Mouse (Mus musculus) stomach, embryonic 15.5 days (tissue): ENCODE results near the gene Snx4. TPM values are rescaled to one million over a fixed set of nuclear protein-coding genes. Genes with fewer than 3 reads are reported as not detected.

Source experiments
- ATAC-seq: fragments of 200-750 bp; cut with Nextera tagmentation; 2 replicates; pipeline ENCODE4 v1.8.0; 2017; ENCODE audit warnings: low read depth, moderate number of reproducible peaks, moderate TSS enrichment; ENCODE audit not compliant: insufficient read depth, low FRiP score
- H3K27ac ChIP-seq: fragments of 300-500 bp; sonication (generic); 2 replicates; pipeline ENCODE4 v1.5.1; 2015; ENCODE audit warnings: mild to moderate bottlenecking, inconsistent platforms
- H3K27me3 ChIP-seq: fragments of 300-500 bp; sonication (generic); replicated peaks from 2 replicates; pipeline ENCODE4 v1.6.1; 2015; ENCODE audit warnings: inconsistent platforms
- H3K36me3 ChIP-seq: fragments of 300-500 bp; sonication (generic); 2 replicates; pipeline ENCODE4 v1.6.1; 2015; ENCODE audit warnings: inconsistent platforms
- H3K4me1 ChIP-seq: fragments of 300-500 bp; sonication (generic); 2 replicates; pipeline ENCODE4 v1.6.1; 2015; ENCODE audit warnings: inconsistent platforms
- H3K4me2 ChIP-seq: fragments of 300-500 bp; sonication (generic); 2 replicates; pipeline ENCODE4 v1.6.1; 2015; ENCODE audit warnings: mild to moderate bottlenecking, inconsistent platforms
- H3K4me3 ChIP-seq: fragments of 300-500 bp; sonication (generic); replicated peaks from 2 replicates; pipeline ENCODE4 v1.5.1; 2015; ENCODE audit warnings: inconsistent platforms
- H3K9ac ChIP-seq: fragments of 300-500 bp; sonication (generic); 2 replicates; pipeline ENCODE4 v1.6.1; 2015; ENCODE audit warnings: inconsistent platforms
- H3K9me3 ChIP-seq: fragments of 300-500 bp; sonication (generic); 2 replicates; pipeline ENCODE4 v1.6.1; 2016; ENCODE audit warnings: inconsistent platforms
- WGBS: fragments of 180-500 bp; shearing (Covaris S2); methylation state at CpG from one replicate; pipeline ENCODE4 v1.1.7; 2015; 5-methylcytosine and 5-hydroxymethylcytosine counted together
- polyA plus RNA-seq: library from polyadenylated mRNA; unstranded; fragments of >200 nt; fragmentation: Nextera tagmentation; extraction: Ambion mirVana; gene quantifications from 2 replicates; pipeline ENCODE4 v1.2.1, GENCODE M21; 2015

Snx4 gene
- polyA plus RNA-seq, 1 experiment from 2014 or later: 78.5 TPM

- H3K9ac ChIP-seq: no peak overlapping the region
- H3K27me3 ChIP-seq: no peaks in the 10 kb centered on the region
- peaks cover 18% of the 10 kb centered on the region for H3K36me3 ChIP-seq
- no peak overlapping the region for H3K4me2 ChIP-seq
- H3K27ac ChIP-seq: no peak overlapping the region
- no peak for ATAC-seq
- no peaks in the 10 kb centered on the region for H3K9me3 ChIP-seq
- WGBS: 93% methylated on average over 1 of the region's 1 CpGs
- H3K4me1 ChIP-seq: no peaks in the 10 kb centered on the region
- H3K4me3 ChIP-seq: no peak overlapping the region
These were observed 31.8 kb downstream of the Snx4 start for GRCm38 (mm10) chr16:33283079-33283478.

GRCm38 (mm10) chr16:33288536-33288935, 37.3 kb downstream of the Snx4 start:
- Histone ChIP-seq H3K9ac (no peak overlapping the region), H3K4me1 (no peaks in the 10 kb centered on the region), H3K27me3 (no peaks in the 10 kb centered on the region), H3K4me2 (no peak overlapping the region), H3K9me3 (no peaks in the 10 kb centered on the region), H3K4me3 (no peak overlapping the region), H3K27ac (no peak overlapping the region), H3K36me3 (peaks cover 56% of the 10 kb centered on the region)
- WGBS: 78% methylated on average over 9 of the region's 9 CpGs
- ATAC-seq: no peak

- 84% methylated on average over 7 of the region's 7 CpGs for WGBS
- Histone ChIP-seq H3K4me1 (no peaks in the 10 kb centered on the region), H3K4me2 (no peak overlapping the region), H3K9ac (no peak overlapping the region), H3K9me3 (no peaks in the 10 kb centered on the region), H3K27ac (no peak overlapping the region), H3K4me3 (no peak overlapping the region), H3K27me3 (no peaks in the 10 kb centered on the region), H3K36me3 (peaks cover 68% of the 10 kb centered on the region)
- no peak for ATAC-seq
These were observed 38.7 kb downstream of the Snx4 start for GRCm38 (mm10) chr16:33289981-33290380.

GRCm38 (mm10) chr16:33292241-33292640, 41.0 kb downstream of the Snx4 start:
- Histone ChIP-seq H3K36me3 (peaks cover 69% of the 10 kb centered on the region), H3K27ac (no peak overlapping the region), H3K27me3 (no peaks in the 10 kb centered on the region), H3K9me3 (no peaks in the 10 kb centered on the region), H3K9ac (no peak overlapping the region), H3K4me3 (no peak overlapping the region), H3K4me2 (no peak overlapping the region), H3K4me1 (no peaks in the 10 kb centered on the region)
- WGBS: 97% methylated on average over 7 of the region's 7 CpGs
- no peak for ATAC-seq

- Histone ChIP-seq H3K9ac (no peak overlapping the region), H3K27ac (no peak overlapping the region), H3K4me2 (no peak overlapping the region), H3K4me3 (no peak overlapping the region), H3K27me3 (no peaks in the 10 kb centered on the region), H3K9me3 (no peaks in the 10 kb centered on the region), H3K4me1 (no peaks in the 10 kb centered on the region), H3K36me3 (peaks cover 63% of the 10 kb centered on the region)
- 95% methylated on average over 7 of the region's 7 CpGs for WGBS
- ATAC-seq: no peak
These were observed 43.4 kb downstream of the Snx4 start for GRCm38 (mm10) chr16:33294681-33295080.

GRCm38 (mm10) chr16:33295321-33295720, 44.1 kb downstream of the Snx4 start:
- Histone ChIP-seq H3K27me3 (no peaks in the 10 kb centered on the region), H3K9me3 (no peaks in the 10 kb centered on the region), H3K4me1 (no peaks in the 10 kb centered on the region), H3K27ac (no peak overlapping the region), H3K9ac (no peak overlapping the region), H3K4me3 (no peak overlapping the region), H3K36me3 (peaks cover 60% of the 10 kb centered on the region), H3K4me2 (no peak overlapping the region)
- no peak for ATAC-seq
- 92% methylated on average over 9 of the region's 9 CpGs for WGBS

GRCm38 (mm10) chr16:33297493-33297892, 46.3 kb downstream of the Snx4 start:
- ATAC-seq: no peak
- Histone ChIP-seq H3K36me3 (peaks cover 42% of the 10 kb centered on the region), H3K4me1 (no peaks in the 10 kb centered on the region)

GRCm38 (mm10) chr16:33306633-33307070, 55.4 kb downstream of the Snx4 start:
- Histone ChIP-seq H3K27me3 (no peaks in the 10 kb centered on the region), H3K36me3 (no peaks in the 10 kb centered on the region), H3K9ac (no peak overlapping the region), H3K4me2 (peak overlapping the region; percentile 4; the same call in 1 of the 2 replicates), H3K9me3 (no peaks in the 10 kb centered on the region), H3K27ac (no peak overlapping the region), H3K4me3 (no peak overlapping the region), H3K4me1 (no peaks in the 10 kb centered on the region)
- no peak for ATAC-seq
- 8% methylated on average over 4 of the region's 4 CpGs for WGBS

More at GRCm38 (mm10) chr16:33297493-33297892, 46.3 kb downstream of the Snx4 start:
- Histone ChIP-seq H3K9ac (no peak overlapping the region), H3K27ac (no peak overlapping the region), H3K9me3 (no peaks in the 10 kb centered on the region), H3K27me3 (no peaks in the 10 kb centered on the region), H3K4me3 (no peak overlapping the region), H3K4me2 (no peak overlapping the region)
- WGBS: 94% methylated on average over 1 of the region's 1 CpGs

GRCm38 (mm10) chr16:33307761-33308160, 56.5 kb downstream of the Snx4 start:
- H3K4me2 ChIP-seq: no peak overlapping the region
- ATAC-seq: no peak
- no peak overlapping the region for H3K4me3 ChIP-seq
- H3K36me3 ChIP-seq: no peaks in the 10 kb centered on the region
- H3K4me1 ChIP-seq: no peaks in the 10 kb centered on the region
- H3K9me3 ChIP-seq: no peaks in the 10 kb centered on the region
- WGBS: 81% methylated on average over 7 of the region's 7 CpGs
- no peak overlapping the region for H3K9ac ChIP-seq
- no peaks in the 10 kb centered on the region for H3K27me3 ChIP-seq
- H3K27ac ChIP-seq: no peak overlapping the region

GRCm38 (mm10) chr16:33309066-33309465, 57.8 kb downstream of the Snx4 start:
- no peak for ATAC-seq
- no peaks in the 10 kb centered on the region for H3K4me1 ChIP-seq
- 82% methylated on average over 3 of the region's 3 CpGs for WGBS

GRCm38 (mm10) chr16:33315611-33316010, 64.4 kb downstream of the Snx4 start:
- Histone ChIP-seq H3K9me3 (no peaks in the 10 kb centered on the region), H3K4me2 (no peak overlapping the region), H3K36me3 (no peaks in the 10 kb centered on the region), H3K27me3 (no peaks in the 10 kb centered on the region), H3K4me1 (no peaks in the 10 kb centered on the region), H3K9ac (no peak overlapping the region), H3K27ac (no peak overlapping the region), H3K4me3 (no peak overlapping the region)
- WGBS: 88% methylated on average over 4 of the region's 4 CpGs
- ATAC-seq: no peak

More at GRCm38 (mm10) chr16:33309066-33309465, 57.8 kb downstream of the Snx4 start:
- Histone ChIP-seq H3K9ac (no peak overlapping the region), H3K27ac (no peak overlapping the region), H3K4me2 (no peak overlapping the region), H3K27me3 (no peaks in the 10 kb centered on the region), H3K36me3 (no peaks in the 10 kb centered on the region), H3K4me3 (no peak overlapping the region), H3K9me3 (no peaks in the 10 kb centered on the region)

GRCm38 (mm10) chr16:33317646-33318045, 66.4 kb downstream of the Snx4 start:
- Histone ChIP-seq H3K4me3 (no peak overlapping the region), H3K9ac (no peak overlapping the region), H3K9me3 (no peaks in the 10 kb centered on the region), H3K4me2 (no peak overlapping the region), H3K4me1 (no peaks in the 10 kb centered on the region), H3K27ac (no peak overlapping the region), H3K36me3 (no peaks in the 10 kb centered on the region), H3K27me3 (no peaks in the 10 kb centered on the region)
- 69% methylated on average over 3 of the region's 3 CpGs for WGBS
- ATAC-seq: no peak

- Histone ChIP-seq H3K27ac (no peak overlapping the region), H3K4me1 (no peaks in the 10 kb centered on the region), H3K9ac (no peak overlapping the region), H3K36me3 (no peaks in the 10 kb centered on the region), H3K9me3 (no peaks in the 10 kb centered on the region), H3K4me2 (no peak overlapping the region), H3K27me3 (no peaks in the 10 kb centered on the region), H3K4me3 (no peak overlapping the region)
- no peak for ATAC-seq
- 83% methylated on average over 7 of the region's 7 CpGs for WGBS
These were observed 66.8 kb downstream of the Snx4 start for GRCm38 (mm10) chr16:33318059-33318458.
